Mouse (Mus musculus): Measurements from ENCODE around the gene Zdhhc17. TPM values are rescaled to one million over a fixed set of nuclear protein-coding genes. Genes with fewer than 3 reads are reported as not detected.
A peak's percentile ranks its signal among the peaks of the same experiment; 100 is the strongest.

The Zdhhc17 gene
- polyA plus RNA-seq, 1 experiment = 27.8 TPM

DNA sequence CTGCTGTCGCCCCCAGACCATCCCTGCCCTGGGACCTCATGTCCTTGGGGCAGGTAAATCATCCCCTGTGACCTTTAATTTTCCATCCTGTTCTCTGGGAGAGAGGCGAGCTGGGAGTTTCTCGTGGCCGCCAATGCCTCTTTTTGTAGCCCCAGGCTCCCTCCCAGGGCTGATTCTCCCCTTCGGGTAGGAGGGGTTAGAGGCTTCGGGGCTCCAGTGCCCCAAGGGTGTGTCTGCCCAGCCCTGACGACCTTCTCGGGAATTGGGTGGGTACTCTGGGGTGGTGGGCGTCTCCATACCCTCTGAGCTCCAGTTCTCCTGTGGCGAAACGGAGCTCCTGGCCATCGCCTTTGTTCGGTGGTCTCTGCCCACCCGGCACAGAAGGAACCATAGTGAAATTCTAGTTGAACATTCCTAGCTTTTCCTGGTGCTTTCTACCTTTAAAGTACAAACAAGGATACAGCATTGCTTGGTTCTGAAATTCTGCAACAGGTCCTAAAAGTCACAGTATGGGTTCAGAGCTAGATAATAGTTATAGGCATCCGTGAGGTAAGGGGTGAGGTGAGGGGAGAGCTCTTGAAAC lies 89.5 kb downstream of the Zdhhc17 start:
- peaks cover 2% of the 10 kb centered on the region; the same call in 1 of the 2 replicates for H3K4me1 ChIP-seq (ENCODE audit: control insufficient read depth, insufficient read depth, low read length)
- H3K4me3 ChIP-seq (replicated peaks; ENCODE audit: extremely low read depth, low read depth, low read length) = peak overlapping the region; percentile 91
- no peak for TF ChIP-seq POLR2A (IDR thresholded peaks at IDR 0.05; ENCODE audit: borderline replicate concordance, extremely low read depth, low read depth, low read length)
- TF ChIP-seq CTCF (IDR thresholded peaks at IDR 0.05; ENCODE audit: insufficient read depth, low read length) = no peak
- 1% methylated on average over 15 of the region's 15 CpGs for WGBS
- DNase-seq = no peak

DNA sequence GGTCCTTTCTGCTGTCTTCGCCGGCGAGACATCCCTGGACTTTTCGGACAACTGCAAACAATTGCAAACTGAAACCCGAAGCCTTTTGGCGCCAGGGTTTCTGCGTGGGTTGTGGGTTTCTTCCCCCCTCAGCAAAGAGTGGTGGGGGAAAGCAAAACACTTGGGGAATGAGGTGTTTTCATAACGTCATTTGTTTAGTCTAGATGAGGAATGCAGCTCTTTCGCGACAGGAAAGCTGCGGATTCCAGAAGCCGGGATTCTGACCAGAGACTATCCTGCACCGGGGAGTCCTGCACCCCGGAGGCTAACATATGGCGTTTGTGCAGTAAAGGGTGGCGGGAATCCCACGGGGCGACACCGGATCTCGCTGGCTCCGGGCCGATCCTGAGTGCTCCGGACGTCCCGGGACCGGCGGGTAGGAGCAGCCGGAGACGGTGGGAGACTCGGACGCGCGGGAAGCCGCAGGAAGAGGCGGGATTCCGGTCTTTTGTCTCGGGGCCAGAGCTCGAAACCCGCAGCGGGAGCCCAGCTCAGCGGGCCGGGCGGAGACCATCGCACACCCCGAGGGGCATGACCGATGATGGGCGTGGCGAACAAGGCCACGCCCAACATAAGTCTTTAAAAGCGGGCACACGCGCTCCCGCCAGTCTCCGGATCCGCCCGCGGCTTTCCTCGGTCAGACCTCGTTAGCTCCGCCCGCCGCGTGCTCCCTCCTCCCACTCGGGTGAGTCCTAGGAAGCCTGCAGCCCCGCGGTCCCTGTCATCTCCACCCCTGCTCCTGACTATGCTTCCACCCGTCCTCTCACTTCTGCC lies 90.2 kb downstream of the Zdhhc17 start, which contains the start of gene Csrp2:
TSS of gene Csrp2 (plus strand) at position 259 of the 813 bp plus-strand sequence.
- DNase-seq = peak; percentile 86
- TF ChIP-seq CTCF (IDR thresholded peaks at IDR 0.05; ENCODE audit: insufficient read depth, low read length) = no peak
- TF ChIP-seq POLR2A (IDR thresholded peaks at IDR 0.05; ENCODE audit: borderline replicate concordance, extremely low read depth, low read depth, low read length) = peak; percentile 90; the same call in 1 of the 2 replicates
- under 1% methylated on average over 67 of the region's 67 CpGs for WGBS
- H3K4me1 ChIP-seq (ENCODE audit: control insufficient read depth, insufficient read depth, low read length) = peaks cover 2% of the 10 kb centered on the region; the same call in 1 of the 2 replicates
- H3K4me3 ChIP-seq (replicated peaks; ENCODE audit: extremely low read depth, low read depth, low read length) = peak within 1 kb of the TSS; percentile 91

DNA sequence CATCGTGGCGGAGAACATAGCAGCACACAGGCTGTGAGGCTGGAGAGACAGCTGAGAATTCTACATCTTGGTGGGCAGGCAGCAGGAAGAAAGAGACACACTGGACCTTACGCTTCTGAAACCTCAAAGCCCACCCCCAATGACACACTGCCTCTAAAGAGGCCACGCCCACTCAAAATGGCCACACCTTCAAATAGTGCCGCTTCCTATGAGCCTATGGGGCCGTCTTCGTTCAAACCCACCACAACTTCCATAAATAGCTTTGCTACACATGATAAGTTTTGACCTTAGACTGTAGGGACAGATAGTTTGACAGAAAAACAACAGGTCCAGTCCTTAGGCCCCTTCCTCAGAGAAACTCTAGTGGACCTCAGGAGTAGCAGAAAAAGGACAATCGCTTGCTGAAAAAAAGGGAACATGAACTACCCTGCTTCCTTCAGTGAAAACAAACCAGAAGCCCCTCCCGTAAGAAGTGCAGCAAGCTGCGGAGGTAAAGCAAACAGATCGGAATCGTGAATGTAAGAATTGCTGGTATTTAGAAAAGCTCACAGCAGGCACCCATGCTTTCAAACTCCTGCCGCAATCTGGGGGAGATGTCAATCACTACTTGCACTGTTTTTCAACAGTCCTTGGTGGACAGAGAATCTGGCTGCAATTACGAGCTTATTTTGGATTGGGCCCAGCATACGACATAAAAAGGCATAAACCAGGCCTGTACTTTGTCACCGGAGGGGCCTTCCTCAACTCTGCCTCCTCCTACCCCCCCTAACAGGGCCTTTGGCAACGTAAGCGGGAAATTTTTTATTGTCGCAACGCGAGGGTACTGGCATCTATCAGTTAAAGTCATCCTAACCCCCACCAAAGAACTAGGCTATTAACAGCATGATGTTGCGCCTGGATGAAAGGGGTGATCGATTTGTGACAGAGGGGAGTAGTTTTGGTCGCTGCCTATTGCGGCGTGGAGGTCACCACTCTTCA lies 91.2 kb downstream of the Zdhhc17 start:
- WGBS = 38% methylated on average over 26 of the region's 26 CpGs
- H3K4me1 ChIP-seq (ENCODE audit: control insufficient read depth, insufficient read depth, low read length) = peaks cover 2% of the 10 kb centered on the region; the same call in 1 of the 2 replicates
- TF ChIP-seq POLR2A (IDR thresholded peaks at IDR 0.05; ENCODE audit: borderline replicate concordance, extremely low read depth, low read depth, low read length) (no peak), CTCF (IDR thresholded peaks at IDR 0.05; ENCODE audit: insufficient read depth, low read length) (no peak)
- H3K4me3 ChIP-seq (replicated peaks; ENCODE audit: extremely low read depth, low read depth, low read length) = peak overlapping the region; percentile 1
- peak; percentile 13 for DNase-seq

DNA sequence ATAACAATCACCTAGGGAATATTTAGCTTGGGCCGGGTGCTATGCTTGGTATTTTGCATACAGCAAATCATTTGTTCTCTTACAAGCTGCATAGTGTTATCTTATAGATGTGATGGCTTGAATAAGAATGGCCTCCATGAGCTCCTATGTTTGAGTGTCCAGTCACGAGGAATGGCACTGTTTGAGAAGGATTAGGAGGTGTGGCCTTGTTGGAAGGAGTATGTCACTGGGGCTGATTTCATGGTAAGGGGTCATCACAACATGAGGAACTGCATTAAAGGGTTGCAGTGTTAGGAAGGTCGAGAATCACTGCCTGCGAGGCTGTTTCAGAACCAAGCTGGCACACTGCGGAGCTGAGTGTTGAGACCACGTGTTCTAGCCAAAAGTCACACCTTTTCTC lies 92.4 kb downstream of the Zdhhc17 start:
- TF ChIP-seq CTCF (IDR thresholded peaks at IDR 0.05; ENCODE audit: insufficient read depth, low read length) (no peak), POLR2A (IDR thresholded peaks at IDR 0.05; ENCODE audit: borderline replicate concordance, extremely low read depth, low read depth, low read length) (no peak)
- H3K4me3 ChIP-seq (replicated peaks; ENCODE audit: extremely low read depth, low read depth, low read length) = no peak overlapping the region
- H3K4me1 ChIP-seq (ENCODE audit: control insufficient read depth, insufficient read depth, low read length) = peaks cover 2% of the 10 kb centered on the region; the same call in 1 of the 2 replicates
- WGBS = 94% methylated on average over 6 of the region's 6 CpGs
- no peak for DNase-seq

DNA sequence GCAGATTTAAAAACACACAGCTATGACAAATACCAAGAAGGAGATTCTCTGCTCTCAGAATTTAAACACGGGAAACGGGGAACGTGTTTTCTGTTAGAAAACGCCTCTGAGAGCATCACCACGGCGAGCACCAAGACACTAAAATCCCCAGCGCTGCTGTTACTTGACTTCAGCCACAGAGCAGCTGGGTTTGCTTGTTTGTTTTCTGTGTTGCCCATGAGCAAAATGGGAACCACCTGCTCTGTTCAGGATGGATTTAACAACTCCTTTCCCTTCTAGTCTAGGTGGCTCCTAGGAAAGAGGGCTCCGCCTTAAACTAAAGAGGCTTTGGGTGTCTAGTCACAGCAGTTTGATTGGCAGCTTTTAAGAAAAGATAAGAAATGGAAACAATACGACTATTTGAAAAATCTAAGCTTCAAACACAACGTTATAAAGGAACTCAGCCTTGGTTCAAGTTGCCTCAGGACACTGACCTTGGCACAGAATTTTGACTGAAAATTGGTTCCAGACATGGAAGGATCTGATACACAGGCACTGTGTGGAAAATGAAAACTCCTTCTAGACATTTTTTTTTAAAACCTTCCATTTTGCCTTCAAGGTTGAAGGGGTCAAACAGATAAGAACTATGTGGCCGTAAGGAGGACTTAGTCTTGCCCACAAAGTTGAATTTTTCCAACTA lies 93.1 kb downstream of the Zdhhc17 start:
- no peak for DNase-seq
- WGBS = 67% methylated on average over 11 of the region's 11 CpGs
- TF ChIP-seq POLR2A (IDR thresholded peaks at IDR 0.05; ENCODE audit: borderline replicate concordance, extremely low read depth, low read depth, low read length) (no peak), CTCF (IDR thresholded peaks at IDR 0.05; ENCODE audit: insufficient read depth, low read length) (no peak)
- no peak overlapping the region for H3K4me3 ChIP-seq (replicated peaks; ENCODE audit: extremely low read depth, low read depth, low read length)
- peaks cover 2% of the 10 kb centered on the region; the same call in 1 of the 2 replicates for H3K4me1 ChIP-seq (ENCODE audit: control insufficient read depth, insufficient read depth, low read length)

DNA sequence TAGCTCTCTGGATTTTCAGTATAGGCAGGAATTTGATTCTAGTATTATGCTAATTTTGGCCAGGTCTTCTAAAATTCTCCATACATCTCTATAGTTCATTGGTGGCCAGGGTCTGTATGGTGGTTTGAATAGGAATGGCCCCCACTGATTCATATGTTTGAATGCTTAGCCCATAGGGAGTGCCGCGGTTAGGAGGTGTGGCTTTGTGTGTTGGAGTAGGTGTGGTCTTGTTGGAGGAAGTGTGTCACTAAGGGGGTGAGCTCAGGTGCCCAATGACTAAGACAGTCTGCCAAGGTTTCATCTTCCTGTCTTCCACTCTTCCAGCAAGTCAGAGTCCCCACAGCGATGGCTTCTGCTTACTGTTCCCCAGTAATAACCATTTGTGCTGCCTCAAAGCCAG lies 106.1 kb downstream of the Zdhhc17 start:
- Histone ChIP-seq H3K4me3 (replicated peaks; ENCODE audit: extremely low read depth, low read depth, low read length) (no peak overlapping the region), H3K4me1 (ENCODE audit: control insufficient read depth, insufficient read depth, low read length) (no peaks in the 10 kb centered on the region)
- 93% methylated on average over 3 of the region's 3 CpGs for WGBS
- no peak for DNase-seq
- no peak for TF ChIP-seq POLR2A (IDR thresholded peaks at IDR 0.05; ENCODE audit: borderline replicate concordance, extremely low read depth, low read depth, low read length)
- TF ChIP-seq CTCF (IDR thresholded peaks at IDR 0.05; ENCODE audit: insufficient read depth, low read length) = no peak

DNA sequence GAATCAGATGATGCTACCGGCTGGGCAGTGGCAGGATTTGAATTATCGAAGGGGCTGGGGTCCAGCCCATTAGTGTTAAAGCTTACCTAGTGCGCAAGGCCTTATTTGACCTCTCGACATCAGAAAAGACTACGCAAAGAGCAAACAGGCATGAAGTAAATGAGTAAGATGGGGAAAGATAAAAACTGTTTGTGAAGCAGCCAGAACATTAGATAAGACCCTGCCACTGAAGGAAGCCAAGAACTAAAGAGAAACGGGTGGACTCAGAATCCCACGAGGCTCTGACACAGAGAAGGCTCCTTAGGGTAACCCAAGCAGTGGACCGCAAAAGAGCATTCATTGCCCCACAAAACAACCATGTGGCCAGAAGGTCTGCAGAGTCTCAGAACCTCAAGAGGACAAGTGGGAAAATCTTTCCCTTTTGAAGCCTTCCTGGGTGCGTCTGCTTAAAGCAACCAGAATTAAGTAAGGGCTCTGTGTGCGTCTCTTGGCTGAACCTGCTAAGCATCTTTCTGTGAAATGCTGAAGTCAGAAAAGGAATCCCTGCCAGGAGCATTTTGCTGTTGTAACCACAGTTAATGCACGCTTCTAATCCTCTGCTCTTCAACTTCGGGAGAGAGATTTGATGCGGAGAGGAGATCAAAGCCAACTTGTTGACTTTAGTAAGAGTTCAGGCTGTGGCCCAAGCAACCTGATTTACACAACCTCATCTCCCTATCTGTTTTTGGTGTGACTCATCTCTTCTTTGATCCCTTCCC lies 110.0 kb downstream of the Zdhhc17 start:
- no peak overlapping the region for H3K4me3 ChIP-seq (replicated peaks; ENCODE audit: extremely low read depth, low read depth, low read length)
- WGBS = 43% methylated on average over 13 of the region's 13 CpGs
- H3K4me1 ChIP-seq (ENCODE audit: control insufficient read depth, insufficient read depth, low read length) = no peaks in the 10 kb centered on the region
- DNase-seq = no peak
- TF ChIP-seq POLR2A (IDR thresholded peaks at IDR 0.05; ENCODE audit: borderline replicate concordance, extremely low read depth, low read depth, low read length) (no peak), CTCF (IDR thresholded peaks at IDR 0.05; ENCODE audit: insufficient read depth, low read length) (no peak)

Other genes with a start within 250 kb of the Zdhhc17 start
- 38.3 and 45.0 TPM in 2 replicates for gene Csrp2, start 90.4 kb downstream of the Zdhhc17 start, polyA plus RNA-seq (2012; rRNA removed)
- 5.7 and 8.3 TPM in 2 replicates for gene Osbpl8, start 154.6 kb upstream of the Zdhhc17 start, polyA plus RNA-seq (2012; rRNA removed)

Data from lung, adult 2 months (tissue).